Mouse (Mus musculus) CH12.LX (cell line): Measurements from ENCODE around the gene Col4a2.

ENCODE experiments used
- CTCF ChIP-seq, 2 experiments: IDR thresholded peaks in 1 of 2; conservative IDR thresholded peaks in 1 of 2; 2 replicates each; pipeline ENCODE4 v1.5.1; 2011 to 2012; ENCODE audit warnings: low read depth in 2 of 2, low read length in 2 of 2, improper control_type of control experiment in 1 of 2, inconsistent platforms in 1 of 2, mild to moderate bottlenecking in 1 of 2, moderate library complexity in 1 of 2
- EP300 ChIP-seq: IDR thresholded peaks from 2 replicates; pipeline ENCODE4 v1.6.1; 2011; ENCODE audit warnings: low read length, improper control_type of control experiment
- MEF2A ChIP-seq: IDR thresholded peaks from 2 replicates; pipeline ENCODE4 v1.6.1; 2014; ENCODE audit warnings: low read depth, mild to moderate bottlenecking, inconsistent platforms, low read length, improper control_type of control experiment, borderline replicate concordance
- MYC ChIP-seq: IDR thresholded peaks from 2 replicates; pipeline ENCODE4 v1.6.1; 2011; ENCODE audit warnings: low read depth, mild to moderate bottlenecking, improper control_type of control experiment, low read length
- NELFE ChIP-seq: IDR thresholded peaks from 2 replicates; pipeline ENCODE4 v1.6.1; 2011; ENCODE audit warnings: low read depth, low read length, improper control_type of control experiment
- POLR2A ChIP-seq: IDR thresholded peaks from 2 replicates; pipeline ENCODE4 v1.6.1; 2011; ENCODE audit warnings: low read depth, mild to moderate bottlenecking, improper control_type of control experiment, low read length
- POLR2AphosphoS2 ChIP-seq: IDR thresholded peaks from 2 replicates; pipeline ENCODE4 v1.6.1; 2011; ENCODE audit warnings: low read depth, low read length, improper control_type of control experiment
- SIN3A ChIP-seq: IDR thresholded peaks from 2 replicates; pipeline ENCODE4 v1.6.1; 2012; ENCODE audit warnings: low read length, improper control_type of control experiment, inconsistent platforms
- USF2 ChIP-seq: conservative IDR thresholded peaks from 2 replicates; pipeline ENCODE4 v1.6.1; 2011; ENCODE audit warnings: low read depth, low read length, improper control_type of control experiment
- ZC3H11A ChIP-seq: IDR thresholded peaks from 2 replicates; pipeline ENCODE4 v1.6.1; 2012; ENCODE audit warnings: low read depth, mild to moderate bottlenecking, inconsistent platforms, low read length, improper control_type of control experiment
- ZNF384 ChIP-seq: IDR thresholded peaks from 2 replicates; pipeline ENCODE4 v1.6.1; 2012; ENCODE audit warnings: low read depth, low read length, improper control_type of control experiment, inconsistent platforms

DNA sequence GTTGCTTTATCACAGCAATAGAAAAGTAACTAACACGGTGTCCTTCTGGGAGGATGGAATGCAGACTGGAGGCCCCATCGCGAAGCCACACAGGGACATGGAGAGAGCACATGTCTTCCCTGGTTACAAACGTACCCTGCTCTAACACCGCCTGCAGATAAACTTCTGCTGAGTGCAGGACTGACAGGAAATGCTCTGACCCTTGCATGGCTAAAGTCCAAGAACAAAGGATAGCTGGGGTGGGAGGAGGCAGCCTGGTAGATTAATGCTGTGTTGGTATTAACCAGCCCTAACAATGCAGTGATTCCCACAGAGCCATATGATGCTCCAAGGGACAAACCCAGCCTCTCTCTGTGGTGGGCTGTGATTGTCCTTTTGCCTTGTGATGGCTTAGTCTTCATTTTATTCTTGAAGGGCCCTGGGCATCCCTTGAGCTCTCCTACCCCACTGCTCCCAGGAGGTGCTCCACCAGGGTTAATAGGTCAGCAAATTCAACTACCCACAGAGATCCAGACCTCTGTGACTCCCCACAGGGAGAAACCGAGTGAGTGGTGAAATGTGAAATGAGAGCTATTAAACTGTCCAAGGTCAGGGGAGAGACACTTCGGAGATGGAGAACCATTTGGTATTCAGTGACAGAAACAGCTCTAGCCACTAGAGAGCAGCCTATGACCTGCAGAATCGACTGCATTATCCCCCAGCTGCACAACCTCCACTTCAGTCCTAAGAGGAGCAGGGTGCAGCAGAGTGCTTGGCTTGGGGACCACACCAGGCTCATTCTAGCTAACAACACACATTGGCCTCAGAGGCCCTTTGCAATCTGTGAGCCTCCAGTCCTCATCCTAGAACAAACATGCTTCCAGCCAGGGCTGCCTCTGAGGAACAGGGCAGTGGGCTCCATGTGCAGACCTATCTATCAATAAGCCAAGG, 137.8 kb downstream of the Col4a2 start:
- TF ChIP-seq ZC3H11A (peak; percentile 91), ZNF384 (no peak), MYC (0 out of 2 replicates have a peak, but pooled peaks have one; percentile 53), EP300 (no peak), POLR2A (no peak), SIN3A (no peak), USF2 (no peak), POLR2AphosphoS2 (no peak), NELFE (peak; percentile 36; the same call in 1 of the 2 replicates), MEF2A (no peak), CTCF (conservative IDR thresholded peaks at IDR 0.05 in 1 of 2, IDR thresholded peaks at IDR 0.05 in 1 of 2; ENCODE audit: low read depth in 2 of 2, low read length in 2 of 2) (peak in 1 of 2 experiments; percentile 97; a peak in 2 of 4 replicates)
